Mouse (Mus musculus) thymus, postnatal 25 days (tissue): ENCODE results near the gene Dus2.
A peak's percentile ranks its signal among the peaks of the same experiment; 100 is the strongest.

Source experiments
- DNase-seq: peaks from one replicate; pipeline ENCODE4 v3.0.0; 2022

Dus2 gene

GRCm38 (mm10) chr8:106102321-106102720, 111.2 kb downstream of the Dus2 start:
- DNase-seq, result peak; percentile 52
